Mouse (Mus musculus): ENCODE data around the gene Cmss1.
"Not testable (repeated sequence)": the region's sequence is repeated elsewhere in the genome, so short reads cannot be mapped to it uniquely, and the experiment has no call there.

- TF ChIP-seq EP300 (optimal IDR thresholded peaks at IDR 0.05); CTCF (IDR thresholded peaks at IDR 0.05; ENCODE audit: low read depth): not testable (repeated sequence)
Observed at GRCm38 (mm10) chr16:57391171-57391570, 215.5 kb downstream of the Cmss1 start.

Data from stomach, postnatal 0 days (tissue).